ENCODE assay signal across 13 mouse cellular contexts in the genomic region with DNA sequence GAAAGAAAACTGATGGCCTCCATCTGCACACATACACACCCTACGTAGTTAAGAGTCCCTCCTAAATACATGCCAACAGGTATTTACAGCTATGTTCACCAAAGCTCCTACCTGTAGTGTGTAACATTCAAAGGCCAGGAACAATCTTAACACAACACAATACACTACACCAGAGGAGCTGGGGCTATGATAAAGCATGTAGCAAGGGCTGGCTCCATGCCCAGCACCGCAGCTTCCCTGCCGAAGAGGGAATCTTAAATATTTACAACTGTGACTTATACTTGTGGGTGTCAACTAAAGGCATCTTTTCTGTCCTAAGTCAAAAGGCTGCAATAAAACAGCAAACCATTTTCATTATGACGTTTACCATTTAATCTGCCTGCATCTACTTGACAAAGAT. TPM values are rescaled to one million over a fixed set of nuclear protein-coding genes. Genes with fewer than 3 reads are reported as not detected.
DNase-seq lines count a peak whose midpoint lies in the region; ATAC-seq lines count a peak whose summit lies in the region.
"Had no signal": no experiment of that assay in that cellular context is flagged by ENCODE, and none has a peak within 500 bp of the region (broad histone marks: within the 10 kb centered on the region; RNA-seq: fewer than 3 reads in every experiment).

No protein-coding gene starts in this region.

- no peaks in the 10 kb centered on the region for H3K4me1 ChIP-seq in midbrain, embryonic 11.5 days (ENCODE audit: control insufficient read depth, insufficient read depth, low read length)
- H3K4me1 ChIP-seq in midbrain, embryonic 13.5 days (replicated peaks) = no peaks in the 10 kb centered on the region
- H3K4me1 ChIP-seq: limb, embryonic 12.5 days had no signal

- peak; percentile 50 for DNase-seq in adrenal gland, adult 2 months
- DNase-seq in adrenal gland, postnatal 4 days (ENCODE audit: low spot score in 2 of 2) = no peak
- DNase-seq in heart, postnatal 4 days = peak; percentile 46
- no peak for DNase-seq in heart, postnatal 25 days (ENCODE audit: low spot score)
- peak; percentile 39 for DNase-seq in midbrain, embryonic 11.5 days (ENCODE audit: low spot score, missing footprints)
- DNase-seq: embryo, embryonic 11 days; kidney, adult 11 months; layer of hippocampus, adult 9-11 months had no signal

- no peak for ATAC-seq in midbrain, embryonic 11.5 days (ENCODE audit: low FRiP score)
- ATAC-seq in midbrain, embryonic 13.5 days = no peak
- peak; percentile 74 for ATAC-seq in megakaryocyte progenitor cell, adult 5-6 weeks (replicated peaks; ENCODE audit: poor library complexity)
- no peak for ATAC-seq in monocyte, adult 5-6 weeks (replicated peaks; ENCODE audit: insufficient number of reproducible peaks, low FRiP score, low TSS enrichment, poor library complexity, severe bottlenecking)

- intact Hi-C loops in heart, postnatal 25 days (cut with DNase I) = no loop called here

- no peak overlapping the region for H3K4me3 ChIP-seq in midbrain, embryonic 11.5 days (ENCODE audit: low read depth, low read length)
- H3K4me3 ChIP-seq in midbrain, embryonic 13.5 days (replicated peaks) = no peak overlapping the region
- H3K4me3 ChIP-seq: limb, embryonic 12.5 days had no signal

- WGBS in midbrain, embryonic 11.5 days = 90% methylated on average over 4 of the region's 4 CpGs
- 83% methylated on average over 4 of the region's 4 CpGs for WGBS in midbrain, embryonic 13.5 days

- peaks cover 4% of the 10 kb centered on the region; the same call in 1 of the 2 replicates for H3K36me3 ChIP-seq in midbrain, embryonic 11.5 days (ENCODE audit: control insufficient read depth, insufficient read depth, low read length)
- peaks cover 53% of the 10 kb centered on the region for H3K36me3 ChIP-seq in midbrain, embryonic 13.5 days

- no peaks in the 10 kb centered on the region for H3K27me3 ChIP-seq in midbrain, embryonic 11.5 days (ENCODE audit: control insufficient read depth, insufficient read depth, low read length)
- H3K27me3 ChIP-seq in midbrain, embryonic 13.5 days = no peaks in the 10 kb centered on the region
- H3K27me3 ChIP-seq: limb, embryonic 12.5 days had no signal

- H3K4me2 ChIP-seq in midbrain, embryonic 11.5 days = no peak overlapping the region
- H3K4me2 ChIP-seq in midbrain, embryonic 13.5 days (replicated peaks) = no peak overlapping the region
- H3K4me2 ChIP-seq: limb, embryonic 12.5 days had no signal

- H3K9me3 ChIP-seq in midbrain, embryonic 11.5 days (ENCODE audit: control insufficient read depth, low read length) = no peaks in the 10 kb centered on the region
- no peaks in the 10 kb centered on the region for H3K9me3 ChIP-seq in midbrain, embryonic 13.5 days
- H3K9me3 ChIP-seq: limb, embryonic 12.5 days had no signal

- H3K27ac ChIP-seq in midbrain, embryonic 11.5 days (ENCODE audit: low read depth, low read length) = no peak overlapping the region
- no peak overlapping the region for H3K27ac ChIP-seq in midbrain, embryonic 13.5 days
- H3K27ac ChIP-seq: limb, embryonic 12.5 days; macrophage had no signal

- H3K9ac ChIP-seq in midbrain, embryonic 11.5 days (ENCODE audit: low read length) = no peak overlapping the region
- H3K9ac ChIP-seq in midbrain, embryonic 13.5 days (replicated peaks) = no peak overlapping the region
- H3K9ac ChIP-seq: limb, embryonic 12.5 days had no signal

RNA-seq across cellular contexts. Expression of a gene that starts 41.3 kb away (rescaled TPM):
- total RNA-seq in adrenal gland, adult 2 months (2021) = 100 to 1,000 TPM in 1 of 2 experiments, 10 to 100 TPM in 1; 94.9 to 150 TPM
- polyA plus RNA-seq in adrenal gland, adult 2 months (2012; rRNA removed) = 129 and 162 TPM in 2 replicates
- 100 to 1,000 TPM; 108 to 113 TPM for total RNA-seq in adrenal gland, postnatal 4 days (2021)
- total RNA-seq in heart, postnatal 4 days (2021) = 10 to 100 TPM; 77.0 to 77.5 TPM
- 10 to 100 TPM; 64.4 to 80.8 TPM for total RNA-seq in heart, postnatal 25 days (2021)
- polyA plus RNA-seq in midbrain, embryonic 11.5 days (2014; fragmentation: Nextera tagmentation; extraction: Ambion mirVana) = 52.3 and 53.6 TPM in 2 replicates
- polyA plus RNA-seq in midbrain, embryonic 13.5 days (2015; fragmentation: Nextera tagmentation; extraction: Ambion mirVana) = 57.6 and 66.0 TPM in 2 replicates
- total RNA-seq in megakaryocyte progenitor cell, adult 5-6 weeks (2015) = 6.7 and 8.9 TPM in 2 replicates
- total RNA-seq in megakaryocyte progenitor cell, adult 5-6 weeks (2017) = 5.6 and 7.5 TPM in 2 replicates
- total RNA-seq in monocyte, adult 5-6 weeks (2017) = 61.3 to 87.8 TPM (median 69.4 TPM) in 3 replicates

Comparison
In these comparisons a context has a peak if more than half of its experiments do, and no peak if none do; other contexts are left out.
1. DNase-seq: peak in adrenal gland, adult 2 months (single experiment), heart, postnatal 4 days (single experiment) and midbrain, embryonic 11.5 days (single experiment); none in adrenal gland, postnatal 4 days (0 of 2) and heart, postnatal 25 days (single experiment).